20 mouse cellular contexts compared by ENCODE assay signal in genomic region chr16:62406458-62406857, GRCm38 (mm10).
A peak's percentile ranks its signal among the peaks of the same experiment; 100 is the strongest.
DNase-seq lines count a peak whose midpoint lies in the region; ATAC-seq and TF ChIP-seq lines count a peak whose summit lies in the region.
"Had no signal": no experiment of that assay in that cellular context is flagged by ENCODE, and none has a peak within 500 bp of the region (broad histone marks: within the 10 kb centered on the region; RNA-seq: fewer than 3 reads in every experiment).

No protein-coding gene starts in this region.

- ATAC-seq in forebrain, embryonic 14.5 days = peak; percentile 19; the same call in 1 of the 2 replicates
- ATAC-seq in forebrain, embryonic 13.5 days = no peak
- peak; percentile 48; the same call in 1 of the 2 replicates for ATAC-seq in hindbrain, embryonic 12.5 days (ENCODE audit: low FRiP score)
- no peak for ATAC-seq in hindbrain, embryonic 11.5 days (ENCODE audit: low FRiP score)
- ATAC-seq in neural tube, embryonic 15.5 days (ENCODE audit: low FRiP score) = no peak
- ATAC-seq: activated CD4-positive, CD25-positive, alpha-beta regulatory T cell, adult 4 months; intestine, embryonic 15.5 days had no signal

- H3K27ac ChIP-seq in forebrain, embryonic 14.5 days (ENCODE audit: low read depth, low read length) = no peak overlapping the region
- no peak overlapping the region for H3K27ac ChIP-seq in forebrain, embryonic 13.5 days
- H3K27ac ChIP-seq in hindbrain, embryonic 12.5 days = no peak overlapping the region
- H3K27ac ChIP-seq in hindbrain, embryonic 11.5 days (ENCODE audit: low read depth, low read length) = no peak overlapping the region
- H3K27ac ChIP-seq in neural tube, embryonic 15.5 days (replicated peaks) = no peak overlapping the region
- H3K27ac ChIP-seq: forebrain, embryonic 10.5 days; gastrocnemius, adult 2 months; intestine, embryonic 15.5 days had no signal

- TF ChIP-seq POLR2A in brain, embryonic 14.5 days (IDR thresholded peaks at IDR 0.05; ENCODE audit: borderline replicate concordance, extremely low read depth, insufficient read depth, insufficient read length, poor library complexity, severe bottlenecking) = no peak

- no peaks in the 10 kb centered on the region for H3K4me1 ChIP-seq in forebrain, embryonic 14.5 days (ENCODE audit: control insufficient read depth, insufficient read depth, low read length)
- H3K4me1 ChIP-seq in forebrain, embryonic 13.5 days = peaks cover 9% of the 10 kb centered on the region
- H3K4me1 ChIP-seq in hindbrain, embryonic 12.5 days = no peaks in the 10 kb centered on the region
- H3K4me1 ChIP-seq in hindbrain, embryonic 11.5 days (replicated peaks; ENCODE audit: control insufficient read depth, insufficient read depth, low read length) = no peaks in the 10 kb centered on the region
- no peaks in the 10 kb centered on the region for H3K4me1 ChIP-seq in neural tube, embryonic 15.5 days
- H3K4me1 ChIP-seq: forebrain, embryonic 10.5 days; intestine, embryonic 15.5 days had no signal

- no peaks in the 10 kb centered on the region for H3K27me3 ChIP-seq in forebrain, embryonic 14.5 days (replicated peaks; ENCODE audit: control insufficient read depth, insufficient read depth, low read length)
- no peaks in the 10 kb centered on the region for H3K27me3 ChIP-seq in forebrain, embryonic 13.5 days
- H3K27me3 ChIP-seq in hindbrain, embryonic 12.5 days = no peaks in the 10 kb centered on the region
- H3K27me3 ChIP-seq in hindbrain, embryonic 11.5 days (ENCODE audit: control insufficient read depth, insufficient read depth, low read length) = no peaks in the 10 kb centered on the region
- no peaks in the 10 kb centered on the region for H3K27me3 ChIP-seq in neural tube, embryonic 15.5 days (replicated peaks)
- H3K27me3 ChIP-seq: intestine, embryonic 15.5 days had no signal

- 54% methylated on average over 2 of the region's 2 CpGs for WGBS in forebrain, embryonic 14.5 days
- WGBS in forebrain, embryonic 13.5 days = 58% methylated on average over 2 of the region's 2 CpGs
- WGBS in hindbrain, embryonic 12.5 days = 62% methylated on average over 2 of the region's 2 CpGs
- WGBS in hindbrain, embryonic 11.5 days = 80% methylated on average over 2 of the region's 2 CpGs
- 53% methylated on average over 2 of the region's 2 CpGs for WGBS in neural tube, embryonic 15.5 days

- no peak overlapping the region for H3K4me3 ChIP-seq in forebrain, embryonic 14.5 days (ENCODE audit: low read depth, low read length)
- no peak overlapping the region for H3K4me3 ChIP-seq in forebrain, embryonic 13.5 days
- H3K4me3 ChIP-seq in hindbrain, embryonic 12.5 days = no peak overlapping the region
- no peak overlapping the region for H3K4me3 ChIP-seq in hindbrain, embryonic 11.5 days (ENCODE audit: low read depth, low read length)
- H3K4me3 ChIP-seq in neural tube, embryonic 15.5 days (replicated peaks) = no peak overlapping the region
- H3K4me3 ChIP-seq: forebrain, embryonic 10.5 days; gastrocnemius, adult 2 months; intestine, embryonic 15.5 days had no signal

- no peak overlapping the region for H3K4me2 ChIP-seq in forebrain, embryonic 14.5 days (ENCODE audit: low read length)
- no peak overlapping the region for H3K4me2 ChIP-seq in forebrain, embryonic 13.5 days
- H3K4me2 ChIP-seq in hindbrain, embryonic 12.5 days (replicated peaks) = no peak overlapping the region
- no peak overlapping the region for H3K4me2 ChIP-seq in hindbrain, embryonic 11.5 days (replicated peaks; ENCODE audit: low read depth, low read length)
- H3K4me2 ChIP-seq in neural tube, embryonic 15.5 days = no peak overlapping the region
- H3K4me2 ChIP-seq: heart, embryonic 11.5 days; intestine, embryonic 15.5 days had no signal

- TF ChIP-seq CTCF in brain, embryonic 14.5 days (IDR thresholded peaks at IDR 0.05; ENCODE audit: borderline replicate concordance, extremely low read depth, insufficient read depth, insufficient read length) = no peak

- DNase-seq in forebrain, embryonic 14.5 days (ENCODE audit: low spot score) = peak; percentile 36
- no peak for DNase-seq in hindbrain, embryonic 11.5 days (ENCODE audit: low spot score)
- DNase-seq in brain, embryonic 14.5 days (ENCODE audit: low read depth) = peak; percentile 63
- DNase-seq: adrenal gland, adult 8-10 months; adrenal gland, postnatal 25 days; cerebellum, adult 18-20 months; cerebellum, adult 9-10 months; cerebellum, postnatal 14 days; gastrocnemius, adult 2 months; gastrocnemius, postnatal 14 days; heart, adult 11 months; kidney, adult 11 months; kidney, adult 9 months had no signal

- H3K9me3 ChIP-seq in forebrain, embryonic 14.5 days (replicated peaks; ENCODE audit: control insufficient read depth, low read length) = no peaks in the 10 kb centered on the region
- H3K9me3 ChIP-seq in forebrain, embryonic 13.5 days (replicated peaks) = no peaks in the 10 kb centered on the region
- H3K9me3 ChIP-seq in hindbrain, embryonic 12.5 days (replicated peaks) = no peaks in the 10 kb centered on the region
- no peaks in the 10 kb centered on the region for H3K9me3 ChIP-seq in hindbrain, embryonic 11.5 days (ENCODE audit: control insufficient read depth, low read length)
- H3K9me3 ChIP-seq in neural tube, embryonic 15.5 days (replicated peaks) = no peaks in the 10 kb centered on the region
- H3K9me3 ChIP-seq: forebrain, embryonic 10.5 days; intestine, embryonic 15.5 days had no signal

- no peaks in the 10 kb centered on the region for H3K36me3 ChIP-seq in forebrain, embryonic 14.5 days (ENCODE audit: control insufficient read depth, insufficient read depth, low read length)
- H3K36me3 ChIP-seq in forebrain, embryonic 13.5 days (ENCODE audit: poor library complexity, severe bottlenecking) = no peaks in the 10 kb centered on the region
- no peaks in the 10 kb centered on the region for H3K36me3 ChIP-seq in hindbrain, embryonic 12.5 days
- no peaks in the 10 kb centered on the region for H3K36me3 ChIP-seq in hindbrain, embryonic 11.5 days (ENCODE audit: control insufficient read depth, insufficient read depth, low read length)
- H3K36me3 ChIP-seq in neural tube, embryonic 15.5 days = no peaks in the 10 kb centered on the region
- H3K36me3 ChIP-seq: forebrain, embryonic 10.5 days; intestine, embryonic 15.5 days had no signal

- H3K9ac ChIP-seq in forebrain, embryonic 14.5 days (ENCODE audit: low read length) = no peak overlapping the region
- H3K9ac ChIP-seq in forebrain, embryonic 13.5 days = no peak overlapping the region
- H3K9ac ChIP-seq in hindbrain, embryonic 12.5 days = no peak overlapping the region
- no peak overlapping the region for H3K9ac ChIP-seq in hindbrain, embryonic 11.5 days (ENCODE audit: low read depth, low read length)
- no peak overlapping the region for H3K9ac ChIP-seq in neural tube, embryonic 15.5 days (replicated peaks)
- H3K9ac ChIP-seq: intestine, embryonic 15.5 days had no signal

Comparison
In these comparisons a context has a peak if more than half of its experiments do, and no peak if none do; other contexts are left out.
1. ATAC-seq: peak in forebrain, embryonic 14.5 days (single experiment) and hindbrain, embryonic 12.5 days (single experiment); none in forebrain, embryonic 13.5 days (single experiment), hindbrain, embryonic 11.5 days (single experiment) and neural tube, embryonic 15.5 days (single experiment).